Mouse (Mus musculus) A20 (cell line): Measurements from ENCODE around the gene Dhx9.
"Not testable (repeated sequence)": the region's sequence is repeated elsewhere in the genome, so short reads cannot be mapped to it uniquely, and the experiment has no call there.

Experiments
- DNase-seq: peaks from one replicate; pipeline ENCODE4 v3.0.0-alpha.2; 2011; ENCODE audit warnings: low read depth, low spot score

Gene Dhx9

GRCm38 (mm10) chr1:153487500-153487879, at the start of gene Dhx9:
Gene Dhx9, minus strand, starts transcription at chr1:153487660.
- DNase-seq = peak; percentile 97

DNA sequence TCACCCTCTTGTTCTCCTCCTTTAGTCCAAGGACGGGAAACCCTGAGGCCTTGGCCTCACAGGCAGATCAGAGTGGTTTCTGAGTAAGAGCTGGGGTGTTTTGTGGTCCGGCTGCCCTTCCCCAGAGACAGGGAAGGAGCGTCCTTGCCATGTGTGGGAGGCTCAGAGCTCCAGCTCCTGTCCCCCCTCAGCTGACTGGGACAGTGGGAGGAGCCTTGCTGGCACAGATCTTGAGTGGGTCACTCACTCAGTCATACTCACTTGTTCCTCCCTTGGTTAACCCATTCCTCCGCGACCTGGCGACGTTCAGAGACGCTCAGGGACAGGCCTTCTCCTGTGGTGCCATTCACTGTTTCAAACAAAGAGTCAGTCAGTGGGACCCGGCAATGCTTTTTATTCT, 48.2 kb upstream of the Dhx9 start:
- no peak for DNase-seq

GRCm38 (mm10) chr1:153532896-153533295, 45.4 kb upstream of the Dhx9 start:
- not testable (repeated sequence) for DNase-seq

DNA sequence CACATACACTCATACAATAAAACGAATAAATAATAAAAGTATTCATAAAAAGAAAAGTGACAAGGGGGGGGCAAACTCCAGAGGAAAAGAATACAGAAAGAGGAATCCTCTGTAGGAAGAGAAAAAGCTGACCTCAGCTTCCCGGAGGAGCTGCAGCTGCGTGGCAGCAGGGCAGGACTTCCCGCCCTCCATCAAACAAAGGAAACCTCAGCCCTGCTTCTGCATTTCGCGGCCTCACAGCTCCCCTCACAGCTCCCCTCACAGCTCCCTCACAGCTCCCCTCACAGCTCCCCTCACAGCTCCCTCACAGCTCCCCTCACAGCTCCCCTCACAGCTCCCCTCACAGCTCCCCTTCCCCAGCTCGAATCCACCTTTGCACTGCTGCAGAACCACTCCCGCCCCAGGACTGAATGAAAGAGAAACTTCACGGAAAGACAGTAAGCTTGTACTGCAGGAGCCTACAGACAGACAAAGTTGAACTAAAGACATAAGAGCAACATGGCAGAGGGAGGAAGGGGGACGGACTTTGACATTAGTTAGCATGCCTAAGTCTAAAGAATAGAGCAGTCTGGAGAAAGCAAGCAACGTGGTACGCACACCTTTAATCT, 44.9 kb upstream of the Dhx9 start:
- no peak for DNase-seq

- no peak for DNase-seq
These were observed 44.3 kb upstream of the Dhx9 start for GRCm38 (mm10) chr1:153531677-153532233.

DNA sequence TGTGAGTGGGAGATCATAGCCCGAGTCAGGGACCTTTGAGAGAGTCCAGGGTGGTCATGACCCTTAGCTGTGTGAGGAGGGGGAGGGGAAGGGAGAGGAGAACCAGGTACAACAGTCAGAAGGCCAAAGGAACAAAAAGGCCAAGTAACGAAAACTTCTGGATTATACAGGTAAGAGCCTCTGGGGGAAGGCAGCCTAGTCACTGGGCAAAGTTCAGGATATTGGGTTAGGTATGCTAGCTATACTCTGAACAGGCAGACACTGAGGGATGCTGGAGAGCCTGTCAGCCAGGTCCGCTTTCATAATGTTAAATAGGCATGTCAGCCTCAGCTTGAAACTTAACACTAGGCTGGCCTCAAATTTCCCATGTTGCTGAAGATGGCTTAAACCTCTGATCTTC, 34.7 kb upstream of the Dhx9 start:
- DNase-seq = no peak

- DNase-seq = no peak
These were observed 27.9 kb upstream of the Dhx9 start for GRCm38 (mm10) chr1:153515368-153515767.

GRCm38 (mm10) chr1:153510330-153511009, 23.0 kb upstream of the Dhx9 start:
- peak; percentile 40 for DNase-seq

- DNase-seq = not testable (repeated sequence)
These were observed 22.1 kb upstream of the Dhx9 start for GRCm38 (mm10) chr1:153509569-153509968.

- DNase-seq = no peak
These were observed 21.6 kb upstream of the Dhx9 start for GRCm38 (mm10) chr1:153509012-153509411.

GRCm38 (mm10) chr1:153506266-153506665, 18.8 kb upstream of the Dhx9 start:
- DNase-seq = no peak

DNA sequence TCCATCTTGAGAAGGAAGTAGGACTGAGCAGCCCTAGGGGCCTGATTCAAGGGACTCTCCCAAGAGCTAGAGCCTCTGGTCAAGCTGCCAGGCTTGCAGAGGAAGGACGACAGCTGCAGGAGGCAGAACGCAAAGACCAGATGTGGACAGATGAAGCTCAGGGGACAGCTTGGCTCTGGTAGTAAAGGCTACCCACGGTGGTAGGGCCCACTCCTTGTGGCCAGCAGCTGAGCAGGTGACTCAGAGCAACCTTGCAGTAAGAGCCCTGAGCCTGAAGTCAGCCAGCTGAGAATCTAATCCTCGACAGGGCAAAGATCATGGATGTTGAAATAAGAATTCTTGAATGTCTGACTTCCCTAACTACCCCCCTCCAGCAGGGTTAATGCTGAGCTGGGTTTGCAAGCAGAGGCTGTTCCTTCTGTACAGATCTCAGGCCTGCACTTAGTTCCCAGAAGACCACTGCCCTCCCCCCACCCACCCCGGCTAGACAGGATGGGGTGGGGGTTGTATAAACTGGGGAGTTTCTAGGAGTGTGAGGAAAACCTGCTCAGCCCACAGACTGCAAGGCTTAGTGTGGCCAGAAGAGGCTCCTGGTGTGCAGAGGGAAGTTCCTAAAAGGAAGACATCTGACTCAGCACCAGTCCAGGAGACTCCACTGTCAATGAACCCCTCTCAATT, 14.3 kb upstream of the Dhx9 start:
- DNase-seq = peak; percentile 33

DNA sequence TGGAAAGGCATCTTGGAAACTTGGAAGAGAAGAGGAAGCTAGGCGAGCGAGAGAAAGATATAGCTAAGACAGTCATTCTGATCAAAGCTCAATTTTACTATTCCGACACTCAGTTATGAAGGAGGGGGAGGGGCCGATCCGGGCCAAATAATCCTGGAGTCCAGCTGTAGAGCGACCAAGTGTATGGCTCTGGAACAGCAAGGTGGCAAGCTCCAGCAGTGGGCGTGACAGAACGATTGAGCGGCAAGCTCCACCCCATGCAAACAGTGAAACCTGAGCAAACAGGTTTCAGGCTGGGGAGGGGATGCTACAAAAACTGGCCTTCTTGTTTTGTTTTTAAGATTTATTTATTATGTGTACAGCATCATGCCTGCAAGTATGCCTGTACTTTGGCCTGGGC, 12.6 kb upstream of the Dhx9 start:
- DNase-seq = no peak

- DNase-seq = no peak
These were observed 8.6 kb upstream of the Dhx9 start for GRCm38 (mm10) chr1:153496030-153496429.

GRCm38 (mm10) chr1:153493931-153494330, 6.5 kb upstream of the Dhx9 start:
- no peak for DNase-seq

DNA sequence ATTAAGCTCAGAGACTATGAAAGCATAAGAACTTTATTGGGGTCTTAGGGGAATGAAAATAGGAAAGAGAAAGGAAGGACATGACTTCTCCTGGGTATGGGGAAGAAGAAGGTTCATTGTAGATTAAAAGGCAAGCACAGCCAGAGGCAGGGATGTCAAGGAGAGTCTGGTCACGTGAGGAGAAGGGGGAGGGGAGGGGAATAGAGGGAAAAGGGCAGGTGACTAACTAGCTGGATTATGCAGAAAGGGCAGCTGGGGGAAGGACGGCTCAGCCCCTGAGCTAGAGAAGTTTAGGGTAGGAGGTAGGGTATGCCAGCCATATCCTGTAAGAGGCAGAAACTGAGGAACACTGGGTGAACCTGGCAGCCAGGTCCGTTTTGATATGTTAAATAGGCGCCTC, 5.9 kb upstream of the Dhx9 start:
- no peak for DNase-seq

DNA sequence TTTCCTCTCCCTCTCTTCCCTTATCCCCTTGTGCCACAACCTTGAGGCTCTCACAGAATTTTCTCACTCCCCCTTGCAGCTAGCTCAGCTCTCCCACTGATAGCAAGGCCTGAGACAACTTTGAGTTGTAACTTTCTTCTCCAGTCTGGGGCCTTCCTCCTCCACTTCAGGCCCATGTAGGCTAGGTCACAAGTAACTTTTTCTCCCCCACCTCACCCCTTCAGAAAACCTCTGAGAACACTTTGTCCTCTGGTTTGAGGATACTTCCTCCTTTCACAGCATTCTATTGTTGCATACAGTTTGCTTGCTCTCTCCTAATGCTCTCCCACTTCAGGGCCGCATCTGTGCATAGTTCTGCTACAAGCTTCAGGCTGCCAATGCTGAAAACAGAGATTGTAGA, 4.4 kb upstream of the Dhx9 start:
- DNase-seq = peak; percentile 64

GRCm38 (mm10) chr1:153491345-153491744, 3.9 kb upstream of the Dhx9 start:
- no peak for DNase-seq

DNA sequence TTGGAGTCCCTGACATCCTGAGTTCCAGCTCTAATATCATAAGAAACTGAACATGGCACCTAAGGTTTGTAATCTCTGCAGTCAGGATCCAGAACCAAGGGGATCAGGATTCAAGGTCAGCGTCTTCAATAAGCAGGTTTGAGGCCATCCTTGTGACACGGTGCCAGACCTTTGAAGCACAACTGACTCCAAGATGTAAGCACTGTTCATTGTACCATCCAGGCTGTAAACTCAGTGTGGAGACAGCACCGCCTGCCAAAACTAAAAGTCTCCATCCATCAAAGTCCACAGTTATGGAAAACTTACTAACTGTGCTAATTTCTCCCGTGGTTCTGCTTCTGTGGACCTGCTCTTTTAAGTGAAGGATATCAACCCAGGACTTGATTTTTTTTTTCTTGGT, 2.5 kb upstream of the Dhx9 start:
- DNase-seq = peak; percentile 36

GRCm38 (mm10) chr1:153489540-153489939, 2.1 kb upstream of the Dhx9 start:
- no peak for DNase-seq

DNA sequence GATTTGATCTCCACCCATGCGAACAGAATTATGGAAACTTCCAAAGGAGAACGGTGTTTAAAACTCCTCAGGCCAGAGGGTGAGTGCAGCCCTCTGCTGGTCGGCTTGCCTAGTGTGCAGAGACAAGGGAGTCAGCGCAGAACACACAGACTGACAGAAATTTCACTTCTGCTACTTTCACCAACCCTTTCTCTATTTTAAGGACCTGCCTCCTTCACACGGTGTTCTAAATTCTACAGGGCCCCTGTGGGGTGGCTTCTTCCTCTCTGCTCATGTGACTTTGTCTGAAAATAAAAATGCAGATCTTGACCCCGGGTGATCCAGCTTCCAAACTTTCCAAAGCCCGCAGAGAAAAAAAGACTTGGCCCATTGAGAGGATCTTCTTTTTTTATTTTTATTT, 1.7 kb upstream of the Dhx9 start:
- peak; percentile 92 for DNase-seq

DNA sequence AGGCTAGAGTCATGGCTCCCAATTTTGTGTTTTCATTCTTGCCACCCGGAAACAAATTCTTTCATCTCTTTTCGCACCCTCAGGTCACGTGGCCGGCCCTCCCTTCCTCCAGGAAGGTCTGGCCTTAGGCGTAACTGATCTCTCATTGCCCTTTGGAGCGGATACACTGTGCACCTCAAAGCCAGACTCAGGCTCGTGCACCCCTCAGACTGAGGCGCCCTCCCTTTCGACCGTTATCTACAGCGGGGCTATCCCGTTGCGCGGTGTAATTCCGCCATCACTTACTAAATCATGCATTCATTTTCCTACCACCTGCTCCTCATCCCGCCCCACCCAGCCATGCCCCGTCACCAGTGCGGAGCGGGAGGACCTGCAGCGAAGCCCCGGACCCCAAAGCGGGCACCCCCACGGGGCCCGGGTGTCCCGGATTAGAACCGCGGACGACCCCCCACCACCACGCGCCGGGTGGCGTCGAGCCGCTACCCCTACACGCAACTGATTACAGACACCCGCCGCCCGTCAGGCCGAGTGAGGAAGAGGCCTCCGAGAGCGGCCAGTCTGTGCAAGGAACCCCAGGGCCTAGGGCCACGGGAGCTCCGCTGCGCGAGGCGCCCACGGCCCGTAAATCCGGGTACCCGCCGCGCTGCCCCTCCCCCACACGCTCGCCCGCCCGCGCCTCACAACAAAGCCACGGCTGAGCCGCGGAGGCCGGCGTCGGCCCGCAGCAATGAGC, 527 bp downstream of the Dhx9 start:
- DNase-seq = peak; percentile 60
